Mouse (Mus musculus) ZHBTc4 (cell line): ENCODE results near the gene Zfp628.

ENCODE experiments used
- DNase-seq: peaks from one replicate; pipeline ENCODE4 v3.0.0-alpha.2; 2011; ENCODE audit warnings: low read depth, low spot score

The Zfp628 gene

GRCm38 (mm10) chr7:4940068-4940479 is 25.1 kb downstream of the Zfp628 start:
- DNase-seq = peak; percentile 86

GRCm38 (mm10) chr7:4942673-4943072 is 27.7 kb downstream of the Zfp628 start:
- DNase-seq = no peak

- DNase-seq = peak; percentile 95
These were observed 28.3 kb downstream of the Zfp628 start for GRCm38 (mm10) chr7:4943223-4943815.

- DNase-seq = no peak
These were observed 32.8 kb downstream of the Zfp628 start for GRCm38 (mm10) chr7:4947855-4948254.

GRCm38 (mm10) chr7:4948386-4948785 is 33.4 kb downstream of the Zfp628 start:
- no peak for DNase-seq

GRCm38 (mm10) chr7:4950561-4951342 is 35.7 kb downstream of the Zfp628 start:
- peak; percentile 55 for DNase-seq

- no peak for DNase-seq
These were observed 38.9 kb downstream of the Zfp628 start for GRCm38 (mm10) chr7:4953815-4954445.

GRCm38 (mm10) chr7:4957361-4957760 is 42.3 kb downstream of the Zfp628 start:
- no peak for DNase-seq

- DNase-seq = peak; percentile 23
These were observed 48.5 kb downstream of the Zfp628 start for GRCm38 (mm10) chr7:4963527-4963926.

- peak; percentile 93 for DNase-seq
These were observed 49.3 kb downstream of the Zfp628 start, which contains the start of gene Sbk2 for GRCm38 (mm10) chr7:4964272-4964671. TSS of gene Sbk2 (minus strand) at chr7:4964406.

GRCm38 (mm10) chr7:4964988-4965387 is 50.0 kb downstream of the Zfp628 start:
- DNase-seq = no peak

GRCm38 (mm10) chr7:4971068-4971467 is 56.1 kb downstream of the Zfp628 start, which contains the start of gene Sbk3:
TSS of gene Sbk3 (minus strand) at chr7:4971168.
- no peak for DNase-seq
